Mouse (Mus musculus): ENCODE data around the gene Fry. TPM values are rescaled to one million over a fixed set of nuclear protein-coding genes. Genes with fewer than 3 reads are reported as not detected.

The Fry gene
- polyA plus RNA-seq, 1 experiment from 2014 or later = 2.4 TPM

GRCm38 (mm10) chr5:150272173-150272572 lies 153.7 kb downstream of the Fry start:
- ATAC-seq (ENCODE audit: low read depth) = no peak
- WGBS (ENCODE audit: insufficient replicate concordance) = 77% methylated on average over 9 of the region's 9 CpGs
- H3K4me1 ChIP-seq (replicated peaks) = no peaks in the 10 kb centered on the region
- no peaks in the 10 kb centered on the region for H3K36me3 ChIP-seq
- H3K4me3 ChIP-seq (replicated peaks) = no peak overlapping the region
- H3K9me3 ChIP-seq (replicated peaks) = no peaks in the 10 kb centered on the region
- no peaks in the 10 kb centered on the region for H3K27me3 ChIP-seq
- no peak for DNase-seq
- no peak overlapping the region for H3K4me2 ChIP-seq
- H3K9ac ChIP-seq = no peak overlapping the region
- no peak overlapping the region for H3K27ac ChIP-seq

- Histone ChIP-seq H3K4me3 (replicated peaks) (no peak overlapping the region), H3K27ac (no peak overlapping the region), H3K36me3 (no peaks in the 10 kb centered on the region), H3K4me1 (replicated peaks) (no peaks in the 10 kb centered on the region), H3K9me3 (replicated peaks) (no peaks in the 10 kb centered on the region), H3K27me3 (no peaks in the 10 kb centered on the region), H3K9ac (no peak overlapping the region), H3K4me2 (no peak overlapping the region)
- 78% methylated on average over 6 of the region's 6 CpGs for WGBS (ENCODE audit: insufficient replicate concordance)
- no peak for ATAC-seq (ENCODE audit: low read depth)
- DNase-seq = no peak
These were observed 156.9 kb downstream of the Fry start for GRCm38 (mm10) chr5:150275314-150275713.

GRCm38 (mm10) chr5:150276611-150277010 lies 158.2 kb downstream of the Fry start:
- no peak for DNase-seq
- no peaks in the 10 kb centered on the region for H3K4me1 ChIP-seq (replicated peaks)
- no peak overlapping the region for H3K4me2 ChIP-seq
- no peaks in the 10 kb centered on the region for H3K36me3 ChIP-seq
- H3K27me3 ChIP-seq = no peaks in the 10 kb centered on the region
- 56% methylated on average over 4 of the region's 4 CpGs for WGBS (ENCODE audit: insufficient replicate concordance)
- H3K9ac ChIP-seq = no peak overlapping the region
- H3K27ac ChIP-seq = no peak overlapping the region
- 0 out of 2 replicates have a peak, but pooled peaks cover 3% of the 10 kb centered on the region for H3K9me3 ChIP-seq (replicated peaks)
- H3K4me3 ChIP-seq (replicated peaks) = no peak overlapping the region
- ATAC-seq (ENCODE audit: low read depth) = no peak

- no peak overlapping the region for H3K27ac ChIP-seq
- no peaks in the 10 kb centered on the region for H3K4me1 ChIP-seq (replicated peaks)
- ATAC-seq (ENCODE audit: low read depth) = no peak
- H3K4me3 ChIP-seq (replicated peaks) = no peak overlapping the region
- no peaks in the 10 kb centered on the region for H3K27me3 ChIP-seq
- no peaks in the 10 kb centered on the region for H3K36me3 ChIP-seq
- no peak overlapping the region for H3K4me2 ChIP-seq
- 63% methylated on average over 6 of the region's 6 CpGs for WGBS (ENCODE audit: insufficient replicate concordance)
- DNase-seq = no peak
- no peak overlapping the region for H3K9ac ChIP-seq
- H3K9me3 ChIP-seq (replicated peaks) = 0 out of 2 replicates have a peak, but pooled peaks cover 3% of the 10 kb centered on the region
These were observed 160.9 kb downstream of the Fry start for GRCm38 (mm10) chr5:150279387-150279786.

GRCm38 (mm10) chr5:150281084-150281483 lies 162.6 kb downstream of the Fry start:
- Histone ChIP-seq H3K27ac (no peak overlapping the region), H3K4me1 (replicated peaks) (no peaks in the 10 kb centered on the region), H3K4me2 (no peak overlapping the region), H3K36me3 (no peaks in the 10 kb centered on the region), H3K27me3 (no peaks in the 10 kb centered on the region), H3K9ac (no peak overlapping the region), H3K9me3 (replicated peaks) (0 out of 2 replicates have a peak, but pooled peaks cover 3% of the 10 kb centered on the region), H3K4me3 (replicated peaks) (no peak overlapping the region)
- DNase-seq (no peak), ATAC-seq (ENCODE audit: low read depth) (no peak)
- WGBS (ENCODE audit: insufficient replicate concordance) = 56% methylated on average over 2 of the region's 2 CpGs

GRCm38 (mm10) chr5:150282091-150282490 lies 163.6 kb downstream of the Fry start:
- Histone ChIP-seq H3K9ac (no peak overlapping the region), H3K27ac (no peak overlapping the region), H3K9me3 (replicated peaks) (0 out of 2 replicates have a peak, but pooled peaks cover 3% of the 10 kb centered on the region), H3K27me3 (no peaks in the 10 kb centered on the region), H3K4me2 (no peak overlapping the region), H3K36me3 (no peaks in the 10 kb centered on the region), H3K4me3 (replicated peaks) (no peak overlapping the region), H3K4me1 (replicated peaks) (no peaks in the 10 kb centered on the region)
- WGBS (ENCODE audit: insufficient replicate concordance) = 67% methylated on average over 7 of the region's 7 CpGs
- DNase-seq (no peak), ATAC-seq (ENCODE audit: low read depth) (no peak)

- no peaks in the 10 kb centered on the region for H3K27me3 ChIP-seq
- no peaks in the 10 kb centered on the region for H3K4me1 ChIP-seq (replicated peaks)
- ATAC-seq (ENCODE audit: low read depth) (no peak), DNase-seq (no peak)
- no peak overlapping the region for H3K4me3 ChIP-seq (replicated peaks)
- H3K4me2 ChIP-seq = no peak overlapping the region
- no peaks in the 10 kb centered on the region for H3K36me3 ChIP-seq
- no peak overlapping the region for H3K27ac ChIP-seq
- 67% methylated on average over 7 of the region's 7 CpGs for WGBS (ENCODE audit: insufficient replicate concordance)
- H3K9me3 ChIP-seq (replicated peaks) = no peaks in the 10 kb centered on the region
- H3K9ac ChIP-seq = no peak overlapping the region
These were observed 169.5 kb downstream of the Fry start for GRCm38 (mm10) chr5:150287949-150288348.

- DNase-seq = no peak
- WGBS (ENCODE audit: insufficient replicate concordance) = 61% methylated on average over 8 of the region's 8 CpGs
- H3K36me3 ChIP-seq = no peaks in the 10 kb centered on the region
- H3K4me3 ChIP-seq (replicated peaks) = no peak overlapping the region
- no peak overlapping the region for H3K9ac ChIP-seq
- no peak for ATAC-seq (ENCODE audit: low read depth)
- H3K27ac ChIP-seq = no peak overlapping the region
- H3K27me3 ChIP-seq = no peaks in the 10 kb centered on the region
- H3K9me3 ChIP-seq (replicated peaks) = no peaks in the 10 kb centered on the region
- no peaks in the 10 kb centered on the region for H3K4me1 ChIP-seq (replicated peaks)
- no peak overlapping the region for H3K4me2 ChIP-seq
These were observed 171.2 kb downstream of the Fry start for GRCm38 (mm10) chr5:150289611-150290010.

- H3K9me3 ChIP-seq (replicated peaks) = no peaks in the 10 kb centered on the region
- H3K4me3 ChIP-seq (replicated peaks) = no peak overlapping the region
- no peak for DNase-seq
- H3K4me1 ChIP-seq (replicated peaks) = no peaks in the 10 kb centered on the region
- no peak overlapping the region for H3K4me2 ChIP-seq
- no peak overlapping the region for H3K9ac ChIP-seq
- H3K27ac ChIP-seq = no peak overlapping the region
- no peaks in the 10 kb centered on the region for H3K27me3 ChIP-seq
- H3K36me3 ChIP-seq = no peaks in the 10 kb centered on the region
- no peak for ATAC-seq (ENCODE audit: low read depth)
- WGBS (ENCODE audit: insufficient replicate concordance) = 74% methylated on average over 4 of the region's 4 CpGs
These were observed 172.2 kb downstream of the Fry start for GRCm38 (mm10) chr5:150290494-150291199.

GRCm38 (mm10) chr5:150291216-150291615 lies 172.8 kb downstream of the Fry start:
- H3K4me3 ChIP-seq (replicated peaks) = no peak overlapping the region
- H3K27ac ChIP-seq = no peak overlapping the region
- H3K36me3 ChIP-seq = no peaks in the 10 kb centered on the region
- DNase-seq = no peak
- H3K4me2 ChIP-seq = no peak overlapping the region
- H3K9ac ChIP-seq = no peak overlapping the region
- no peaks in the 10 kb centered on the region for H3K27me3 ChIP-seq
- WGBS (ENCODE audit: insufficient replicate concordance) = 61% methylated on average over 6 of the region's 6 CpGs
- ATAC-seq (ENCODE audit: low read depth) = no peak
- no peaks in the 10 kb centered on the region for H3K4me1 ChIP-seq (replicated peaks)
- no peaks in the 10 kb centered on the region for H3K9me3 ChIP-seq (replicated peaks)

GRCm38 (mm10) chr5:150292186-150292585 lies 173.7 kb downstream of the Fry start:
- no peak for ATAC-seq (ENCODE audit: low read depth)
- Histone ChIP-seq H3K9ac (no peak overlapping the region), H3K27ac (no peak overlapping the region)

GRCm38 (mm10) chr5:150294306-150294705 lies 175.9 kb downstream of the Fry start:
- Histone ChIP-seq H3K27me3 (no peaks in the 10 kb centered on the region), H3K4me1 (replicated peaks) (no peaks in the 10 kb centered on the region), H3K9me3 (replicated peaks) (no peaks in the 10 kb centered on the region), H3K27ac (no peak overlapping the region), H3K4me2 (no peak overlapping the region), H3K4me3 (replicated peaks) (no peak overlapping the region), H3K36me3 (no peaks in the 10 kb centered on the region), H3K9ac (no peak overlapping the region)
- ATAC-seq (ENCODE audit: low read depth) = no peak
- DNase-seq = no peak
- WGBS (ENCODE audit: insufficient replicate concordance) = 79% methylated on average over 11 of the region's 11 CpGs

More at GRCm38 (mm10) chr5:150292186-150292585, 173.7 kb downstream of the Fry start:
- no peak for DNase-seq
- Histone ChIP-seq H3K4me3 (replicated peaks) (no peak overlapping the region), H3K9me3 (replicated peaks) (no peaks in the 10 kb centered on the region), H3K4me2 (no peak overlapping the region), H3K36me3 (no peaks in the 10 kb centered on the region), H3K27me3 (no peaks in the 10 kb centered on the region), H3K4me1 (replicated peaks) (no peaks in the 10 kb centered on the region)
- 11% methylated on average over 3 of the region's 3 CpGs for WGBS (ENCODE audit: insufficient replicate concordance)

Data from liver, embryonic 13.5 days (tissue).